Mouse (Mus musculus) liver, postnatal 0 days (tissue): Measurements from ENCODE around the gene Pparg. TPM values are rescaled to one million over a fixed set of nuclear protein-coding genes. Genes with fewer than 3 reads are reported as not detected.

Experiments used
- ATAC-seq: fragments of 200-750 bp; cut with Nextera tagmentation; 2 replicates; pipeline ENCODE4 v1.8.0; 2017; ENCODE audit warnings: mild to moderate bottlenecking, moderate library complexity
- DNase-seq: peaks from one replicate; pipeline ENCODE4 v3.0.0-alpha.2; 2016
- H3K27ac ChIP-seq: fragments of 300-500 bp; sonication (generic); 2 replicates; pipeline ENCODE4 v1.5.1; 2014; ENCODE audit warnings: antibody characterized with exemption, moderate library complexity, mild to moderate bottlenecking, low read depth
- H3K27me3 ChIP-seq: fragments of 300-500 bp; sonication (generic); 2 replicates; pipeline ENCODE4 v1.6.1; 2014; ENCODE audit warnings: low read length, control low read depth, mixed read lengths; ENCODE audit not compliant: insufficient read depth
- H3K36me3 ChIP-seq: fragments of 300-500 bp; sonication (generic); replicated peaks from 2 replicates; pipeline ENCODE4 v1.6.1; 2014; ENCODE audit warnings: mild to moderate bottlenecking, control low read depth, low read length, moderate library complexity, mixed read lengths; ENCODE audit not compliant: insufficient read depth
- H3K4me1 ChIP-seq: fragments of 300-500 bp; sonication (generic); 2 replicates; pipeline ENCODE4 v1.6.1; 2014; ENCODE audit warnings: antibody characterized with exemption, mild to moderate bottlenecking, control low read depth; ENCODE audit not compliant: insufficient read depth
- H3K4me2 ChIP-seq: fragments of 300-500 bp; sonication (generic); 2 replicates; pipeline ENCODE4 v1.6.1; 2014; ENCODE audit warnings: low read depth, mild to moderate bottlenecking, low read length, moderate library complexity, mixed read lengths
- H3K4me3 ChIP-seq: fragments of 300-500 bp; sonication (generic); 2 replicates; pipeline ENCODE4 v1.5.1; 2014; ENCODE audit warnings: low read depth, low read length
- H3K9ac ChIP-seq: fragments of 300-500 bp; sonication (generic); replicated peaks from 2 replicates; pipeline ENCODE4 v1.6.1; 2014; ENCODE audit warnings: mild to moderate bottlenecking, moderate library complexity
- H3K9me3 ChIP-seq: fragments of 300-500 bp; sonication (generic); 2 replicates; pipeline ENCODE4 v1.6.1; 2016; ENCODE audit warnings: mild to moderate bottlenecking, control low read depth, low read length, mixed read lengths
- CTCF ChIP-seq: sonication (generic); IDR thresholded peaks from 2 replicates; pipeline ENCODE4 v1.5.1; 2016; ENCODE audit warnings: antibody characterized with exemption, low read depth
- EP300 ChIP-seq: IDR thresholded peaks from 2 replicates; pipeline ENCODE4 v1.6.1; 2016; ENCODE audit warnings: antibody characterized with exemption, low read depth, mild to moderate bottlenecking
- WGBS: fragments of 180-500 bp; shearing (Covaris S2); extraction: QIAGEN DNeasy Blood & Tissue Kit; methylation state at CpG from one replicate; pipeline ENCODE4 v1.1.7; 2014; ENCODE audit not compliant: insufficient replicate concordance; 5-methylcytosine and 5-hydroxymethylcytosine counted together
- polyA plus RNA-seq: library from polyadenylated mRNA; unstranded; fragments of >200 nt; fragmentation: Nextera tagmentation; extraction: Ambion mirVana; gene quantifications from 2 replicates; pipeline ENCODE4 v1.2.1, GENCODE M21; 2015

Gene Pparg
- 4.9 and 5.1 TPM in 2 replicates for polyA plus RNA-seq

DNA sequence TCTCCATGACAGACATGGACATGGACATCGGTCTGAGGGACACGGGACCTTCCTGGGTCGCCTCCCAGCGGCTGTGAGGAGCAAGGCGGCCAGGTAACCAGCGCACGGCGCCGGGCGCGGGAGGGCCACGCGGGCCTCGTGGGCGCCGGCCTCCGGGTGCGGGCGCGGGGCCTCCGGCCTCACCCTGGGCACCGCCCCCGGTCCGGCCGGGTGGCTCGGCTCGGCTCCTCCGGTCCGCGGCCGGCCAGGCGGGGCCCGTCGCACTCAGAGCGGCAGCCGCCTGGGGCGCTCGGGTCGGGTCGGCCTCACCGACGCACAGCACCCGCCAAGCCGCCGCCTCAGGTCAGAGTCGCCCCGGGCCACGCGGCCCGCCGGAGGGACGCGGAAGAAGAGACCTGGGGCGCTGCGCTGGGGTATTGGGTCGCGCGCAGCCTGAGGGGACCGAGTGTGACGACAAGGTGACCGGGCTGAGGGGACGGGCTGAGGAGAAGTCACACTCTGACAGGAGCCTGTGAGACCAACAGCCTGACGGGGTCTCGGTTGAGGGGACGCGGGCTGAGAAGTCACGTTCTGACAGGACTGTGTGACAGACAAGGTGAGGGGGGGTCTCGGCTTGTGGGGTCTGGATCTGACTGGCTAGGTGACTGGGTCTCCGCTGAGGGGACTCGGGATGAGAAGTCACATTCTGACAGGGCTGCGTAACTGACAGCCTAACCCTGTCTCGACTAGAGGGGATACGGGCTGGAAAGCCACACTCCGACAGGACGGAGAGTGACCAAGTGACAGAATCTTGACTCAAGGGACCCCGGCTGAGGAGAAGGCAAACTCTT lies at the start of gene Pparg:
TSS of gene Pparg (plus strand) at position 176 of the 830 bp plus-strand sequence.
- Histone ChIP-seq H3K27me3 (peaks cover 20% of the 10 kb centered on the region), H3K36me3 (no peaks in the 10 kb centered on the region), H3K27ac (peak within 1 kb of the TSS; percentile 34; the same call in 1 of the 2 replicates), H3K4me2 (peak within 1 kb of the TSS; percentile 76), H3K4me1 (no peaks in the 10 kb centered on the region), H3K9me3 (peaks cover 3% of the 10 kb centered on the region; the same call in 1 of the 2 replicates), H3K4me3 (peak within 1 kb of the TSS; percentile 53), H3K9ac (peak within 1 kb of the TSS; percentile 63)
- WGBS: 3% methylated on average over 69 of the region's 76 CpGs
- DNase-seq: peak; percentile 68
- no peak for TF ChIP-seq EP300
- 0 out of 2 replicates have a peak, but pooled peaks have one; percentile 24 for TF ChIP-seq CTCF
- peak; percentile 86 for ATAC-seq

DNA sequence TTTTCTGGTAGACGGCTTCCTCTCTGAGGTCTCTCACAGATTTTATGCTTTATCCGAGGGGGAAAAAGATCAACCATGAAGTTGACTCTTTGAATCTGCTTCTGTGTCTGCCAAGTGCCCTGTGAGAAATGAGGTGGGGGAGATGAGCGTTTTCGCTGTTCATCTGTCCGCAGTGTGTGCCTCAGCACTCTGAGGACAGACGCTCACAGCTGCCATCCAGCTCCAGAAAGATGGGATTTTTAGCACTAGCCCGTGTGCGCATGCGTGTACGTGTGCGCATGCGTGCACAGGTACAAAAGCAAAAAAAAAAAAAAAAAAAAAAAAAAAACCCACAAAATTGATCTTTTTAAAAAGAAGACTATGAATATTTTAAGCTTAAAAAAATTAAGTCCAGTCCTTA lies 48.0 kb upstream of the Pparg start:
- no peaks in the 10 kb centered on the region for H3K9me3 ChIP-seq
- ATAC-seq (no peak), DNase-seq (no peak)
- no peak overlapping the region for H3K4me2 ChIP-seq
- H3K4me1 ChIP-seq: no peaks in the 10 kb centered on the region; the same call in 1 of the 2 replicates
- no peaks in the 10 kb centered on the region for H3K36me3 ChIP-seq
- no peak overlapping the region for H3K27ac ChIP-seq
- WGBS: 76% methylated on average over 12 of the region's 12 CpGs
- no peak for TF ChIP-seq CTCF
- no peak for TF ChIP-seq EP300
- no peak overlapping the region for H3K4me3 ChIP-seq
- H3K27me3 ChIP-seq: no peaks in the 10 kb centered on the region
- H3K9ac ChIP-seq: no peak overlapping the region

DNA sequence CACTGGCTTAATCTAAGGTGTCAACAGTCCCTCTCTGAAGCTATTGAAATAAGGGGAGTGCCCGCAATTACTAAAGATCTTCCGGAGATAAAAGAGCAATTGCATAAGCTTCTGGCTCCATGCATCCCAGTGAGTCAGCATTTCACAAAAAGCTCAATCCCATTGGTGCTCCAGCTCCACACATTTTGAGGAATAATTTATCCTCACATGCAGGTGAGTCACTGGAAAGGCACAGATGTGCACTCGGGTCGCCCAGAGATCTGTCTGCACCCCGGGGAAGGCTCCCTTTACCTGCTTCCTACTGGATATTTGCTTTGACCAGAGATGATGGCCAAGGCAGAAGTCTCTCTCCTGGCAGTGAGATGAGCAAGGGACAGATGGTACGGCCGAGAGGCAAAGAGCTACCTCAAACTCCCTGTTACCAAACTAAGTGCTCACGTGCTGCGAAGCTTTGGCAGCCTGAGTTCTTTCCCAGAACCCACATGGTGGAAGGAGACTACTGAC lies 47.5 kb upstream of the Pparg start:
- H3K27me3 ChIP-seq: no peaks in the 10 kb centered on the region
- no peak for DNase-seq
- H3K9me3 ChIP-seq: no peaks in the 10 kb centered on the region
- H3K9ac ChIP-seq: no peak overlapping the region
- no peak for TF ChIP-seq CTCF
- no peak for TF ChIP-seq EP300
- H3K36me3 ChIP-seq: no peaks in the 10 kb centered on the region
- H3K4me1 ChIP-seq: no peaks in the 10 kb centered on the region; the same call in 1 of the 2 replicates
- H3K4me2 ChIP-seq: no peak overlapping the region
- H3K27ac ChIP-seq: no peak overlapping the region
- 56% methylated on average over 9 of the region's 9 CpGs for WGBS
- no peak for ATAC-seq
- no peak overlapping the region for H3K4me3 ChIP-seq

DNA sequence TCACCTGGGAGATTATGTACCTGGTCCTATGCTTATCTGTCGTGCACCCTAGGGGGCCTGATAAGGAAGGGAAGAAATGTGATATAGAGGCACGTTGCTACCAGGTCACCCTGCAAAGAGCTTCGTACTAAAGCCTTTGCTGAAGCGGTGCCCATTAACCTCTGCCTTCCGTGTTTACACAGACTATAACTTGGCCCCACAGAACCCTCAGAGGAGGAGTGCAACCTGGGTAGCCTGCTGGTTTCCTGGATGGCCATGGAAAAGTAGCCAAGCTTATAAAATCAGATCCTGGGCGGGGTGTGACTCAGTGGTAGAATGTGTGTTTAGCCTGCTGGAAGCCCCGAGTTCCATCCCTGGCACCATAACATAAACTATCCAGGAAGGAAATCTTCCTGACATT lies 46.8 kb upstream of the Pparg start:
- ATAC-seq (no peak), DNase-seq (no peak)
- Histone ChIP-seq H3K4me2 (no peak overlapping the region), H3K4me3 (no peak overlapping the region), H3K27ac (no peak overlapping the region), H3K9me3 (no peaks in the 10 kb centered on the region), H3K9ac (no peak overlapping the region), H3K36me3 (no peaks in the 10 kb centered on the region), H3K27me3 (no peaks in the 10 kb centered on the region), H3K4me1 (no peaks in the 10 kb centered on the region; the same call in 1 of the 2 replicates)
- TF ChIP-seq CTCF: no peak
- WGBS: 56% methylated on average over 7 of the region's 7 CpGs

DNA sequence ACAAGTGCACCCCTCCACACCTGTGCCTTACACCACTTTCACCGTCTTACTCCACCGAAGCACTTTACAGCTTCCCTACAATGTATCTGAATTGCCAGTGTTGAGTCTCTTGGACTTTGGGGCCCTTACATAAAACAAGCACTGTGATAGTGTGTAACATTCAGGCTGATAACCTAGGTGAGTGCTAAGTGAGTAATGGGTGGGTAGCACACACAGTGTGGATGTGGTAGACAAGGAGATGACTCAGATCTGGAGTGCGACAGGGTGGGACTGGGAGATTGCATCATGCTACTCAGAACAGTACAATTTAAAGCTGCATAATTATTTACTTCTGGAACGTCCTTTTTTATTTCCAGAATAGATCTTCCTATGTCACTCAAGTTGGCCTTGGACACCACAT lies 45.0 kb upstream of the Pparg start:
- Histone ChIP-seq H3K9me3 (no peaks in the 10 kb centered on the region), H3K4me3 (no peak overlapping the region), H3K27me3 (no peaks in the 10 kb centered on the region), H3K36me3 (no peaks in the 10 kb centered on the region), H3K27ac (no peak overlapping the region), H3K9ac (no peak overlapping the region), H3K4me1 (no peaks in the 10 kb centered on the region; the same call in 1 of the 2 replicates), H3K4me2 (no peak overlapping the region)
- no peak for ATAC-seq
- no peak for TF ChIP-seq CTCF
- TF ChIP-seq EP300: no peak
- WGBS: 69% methylated on average over 4 of the region's 4 CpGs
- DNase-seq: no peak

DNA sequence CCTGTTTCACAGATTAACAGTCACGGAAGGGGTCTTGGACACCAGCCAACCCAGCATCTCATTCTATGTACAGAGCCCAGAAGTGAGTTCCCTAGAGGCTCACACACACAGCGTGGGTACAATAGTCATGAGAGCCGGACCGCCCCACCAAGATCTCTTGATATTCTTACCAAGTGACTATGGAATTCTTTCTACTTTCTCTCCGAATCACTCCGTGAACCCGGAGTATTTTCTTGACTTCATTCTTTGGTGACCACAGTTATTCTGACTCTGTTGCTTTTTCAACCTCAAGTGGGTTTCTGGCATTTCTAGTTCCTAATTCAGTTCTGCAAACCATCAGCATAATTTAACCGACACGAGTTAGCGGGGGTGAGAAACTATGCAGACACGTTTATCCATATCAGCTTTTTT lies 43.9 kb upstream of the Pparg start:
- no peak overlapping the region for H3K27ac ChIP-seq
- H3K4me1 ChIP-seq: no peaks in the 10 kb centered on the region; the same call in 1 of the 2 replicates
- H3K9ac ChIP-seq: no peak overlapping the region
- ATAC-seq (no peak), DNase-seq (no peak)
- no peak overlapping the region for H3K4me2 ChIP-seq
- WGBS: 70% methylated on average over 11 of the region's 11 CpGs
- no peaks in the 10 kb centered on the region for H3K36me3 ChIP-seq
- H3K9me3 ChIP-seq: no peaks in the 10 kb centered on the region
- H3K4me3 ChIP-seq: no peak overlapping the region
- no peaks in the 10 kb centered on the region for H3K27me3 ChIP-seq
- TF ChIP-seq CTCF (no peak), EP300 (no peak)
